Mouse (Mus musculus) lung, embryonic 15.5 days (tissue): ENCODE measurements around the gene Tex101. TPM values are rescaled to one million over a fixed set of nuclear protein-coding genes. Genes with fewer than 3 reads are reported as not detected.
"Not testable (repeated sequence)": the region's sequence is repeated elsewhere in the genome, so short reads cannot be mapped to it uniquely, and the experiment has no call there.

Experiments used
- ATAC-seq: fragments of 200-750 bp; cut with Nextera tagmentation; 2 replicates; pipeline ENCODE4 v1.8.0; 2017; ENCODE audit warnings: moderate number of reproducible peaks, borderline replicate concordance; ENCODE audit not compliant: low FRiP score, low TSS enrichment; ENCODE audit errors: extremely low read depth
- H3K27ac ChIP-seq: fragments of 300-500 bp; sonication (generic); 2 replicates; pipeline ENCODE4 v1.5.1; 2015; ENCODE audit warnings: moderate library complexity, mild to moderate bottlenecking, inconsistent platforms
- H3K27me3 ChIP-seq: fragments of 300-500 bp; sonication (generic); 2 replicates; pipeline ENCODE4 v1.6.1; 2015; ENCODE audit warnings: inconsistent platforms
- H3K36me3 ChIP-seq: fragments of 300-500 bp; sonication (generic); 2 replicates; pipeline ENCODE4 v1.6.1; 2015; ENCODE audit warnings: inconsistent platforms
- H3K4me1 ChIP-seq: fragments of 300-500 bp; sonication (generic); 2 replicates; pipeline ENCODE4 v1.6.1; 2015; ENCODE audit warnings: inconsistent platforms
- H3K4me2 ChIP-seq: fragments of 300-500 bp; sonication (generic); 2 replicates; pipeline ENCODE4 v1.6.1; 2015; ENCODE audit warnings: inconsistent platforms, mild to moderate bottlenecking, moderate library complexity
- H3K4me3 ChIP-seq: fragments of 300-500 bp; sonication (generic); 2 replicates; pipeline ENCODE4 v1.5.1; 2015; ENCODE audit warnings: mild to moderate bottlenecking, inconsistent platforms
- H3K9ac ChIP-seq: fragments of 300-500 bp; sonication (generic); 2 replicates; pipeline ENCODE4 v1.6.1; 2015; ENCODE audit warnings: inconsistent platforms
- H3K9me3 ChIP-seq: fragments of 300-500 bp; sonication (generic); 2 replicates; pipeline ENCODE4 v1.6.1; 2016; ENCODE audit warnings: inconsistent platforms
- WGBS: fragments of 180-500 bp; shearing (Covaris S2); methylation state at CpG from one replicate; pipeline ENCODE4 v1.1.7; 2015; 5-methylcytosine and 5-hydroxymethylcytosine counted together
- polyA plus RNA-seq: library from polyadenylated mRNA; unstranded; fragments of >200 nt; fragmentation: Nextera tagmentation; extraction: Ambion mirVana; gene quantifications from 2 replicates; pipeline ENCODE4 v1.2.1, GENCODE M21; 2015

Gene Tex101
- not detected in 2 replicates for polyA plus RNA-seq

GRCm38 (mm10) chr7:24676575-24676974 lies at the start of gene Tex101:
Gene Tex101, minus strand, starts transcription at chr7:24676675.
- Histone ChIP-seq H3K36me3 (no peaks in the 10 kb centered on the region), H3K4me2 (no peak within 1 kb of the TSS), H3K9me3 (no peaks in the 10 kb centered on the region), H3K9ac (no peak within 1 kb of the TSS), H3K4me3 (no peak within 1 kb of the TSS), H3K4me1 (0 out of 2 replicates have a peak, but pooled peaks cover 4% of the 10 kb centered on the region), H3K27me3 (no peaks in the 10 kb centered on the region), H3K27ac (no peak within 1 kb of the TSS)
- ATAC-seq, result no peak
- 82% methylated on average over 9 of the region's 9 CpGs for WGBS

GRCm38 (mm10) chr7:24715039-24715438 lies 38.6 kb upstream of the Tex101 start:
- 48% methylated on average over 6 of the region's 6 CpGs for WGBS
- Histone ChIP-seq H3K4me3 (no peak overlapping the region), H3K36me3 (no peaks in the 10 kb centered on the region), H3K4me1 (no peaks in the 10 kb centered on the region), H3K27me3 (no peaks in the 10 kb centered on the region), H3K4me2 (no peak overlapping the region), H3K9me3 (no peaks in the 10 kb centered on the region), H3K9ac (no peak overlapping the region), H3K27ac (no peak overlapping the region)
- ATAC-seq, result no peak

DNA sequence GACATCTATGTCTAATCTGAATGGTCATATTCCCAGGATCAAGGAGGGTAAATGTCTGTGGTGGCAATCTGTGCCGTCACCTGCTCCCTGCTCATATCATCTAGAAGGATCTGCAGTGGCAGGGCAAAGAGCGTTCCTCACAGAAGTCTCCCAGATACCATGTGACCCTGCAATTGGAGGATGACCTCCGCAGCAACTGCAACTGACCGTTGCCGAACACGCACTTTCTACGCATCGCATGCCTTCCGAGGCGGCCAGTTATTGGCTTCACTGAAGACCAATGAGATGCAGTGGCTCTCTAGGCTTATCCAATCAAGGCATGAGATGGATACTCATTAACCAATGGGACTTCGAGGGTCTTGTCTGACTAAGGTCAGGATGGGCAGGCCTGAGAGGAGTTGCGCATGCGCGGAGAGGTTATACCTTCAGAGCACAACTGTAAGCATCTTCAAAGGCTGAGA lies 32.4 kb upstream of the Tex101 start, which contains the start of gene BC049730:
Gene BC049730, plus strand, starts transcription at position 411 of the 461 bp plus-strand sequence.
- WGBS, result 90% methylated on average over 14 of the region's 14 CpGs
- Histone ChIP-seq H3K27ac (no peak within 1 kb of the TSS), H3K36me3 (no peaks in the 10 kb centered on the region), H3K4me2 (no peak within 1 kb of the TSS), H3K27me3 (no peaks in the 10 kb centered on the region), H3K4me3 (no peak within 1 kb of the TSS), H3K9me3 (no peaks in the 10 kb centered on the region), H3K9ac (no peak within 1 kb of the TSS), H3K4me1 (no peaks in the 10 kb centered on the region)
- ATAC-seq, result no peak

- H3K27me3 ChIP-seq, H3K4me1 ChIP-seq, ATAC-seq, H3K9ac ChIP-seq, H3K36me3 ChIP-seq, H3K4me3 ChIP-seq, H3K27ac ChIP-seq, H3K9me3 ChIP-seq, H3K4me2 ChIP-seq: not testable (repeated sequence)
- 72% methylated on average over 9 of the region's 9 CpGs for WGBS
Measured at GRCm38 (mm10) chr7:24702841-24703240, 26.4 kb upstream of the Tex101 start.

GRCm38 (mm10) chr7:24697891-24698290 lies 21.4 kb upstream of the Tex101 start:
- not testable (repeated sequence) for H3K4me2 ChIP-seq, H3K4me1 ChIP-seq, H3K4me3 ChIP-seq, H3K9me3 ChIP-seq, H3K27me3 ChIP-seq, H3K9ac ChIP-seq, H3K27ac ChIP-seq, H3K36me3 ChIP-seq, ATAC-seq
- 87% methylated on average over 4 of the region's 4 CpGs for WGBS

GRCm38 (mm10) chr7:24692693-24693092 lies 16.2 kb upstream of the Tex101 start:
- 78% methylated on average over 3 of the region's 3 CpGs for WGBS
- not testable (repeated sequence) for H3K27ac ChIP-seq, H3K9ac ChIP-seq, ATAC-seq, H3K27me3 ChIP-seq, H3K9me3 ChIP-seq, H3K4me3 ChIP-seq, H3K36me3 ChIP-seq, H3K4me2 ChIP-seq, H3K4me1 ChIP-seq

GRCm38 (mm10) chr7:24687519-24687918 lies 11.0 kb upstream of the Tex101 start:
- not testable (repeated sequence) for H3K9me3 ChIP-seq, H3K4me1 ChIP-seq, H3K4me2 ChIP-seq, H3K9ac ChIP-seq, H3K4me3 ChIP-seq, H3K36me3 ChIP-seq, H3K27ac ChIP-seq, ATAC-seq, H3K27me3 ChIP-seq
- WGBS, result 89% methylated on average over 10 of the region's 10 CpGs

DNA sequence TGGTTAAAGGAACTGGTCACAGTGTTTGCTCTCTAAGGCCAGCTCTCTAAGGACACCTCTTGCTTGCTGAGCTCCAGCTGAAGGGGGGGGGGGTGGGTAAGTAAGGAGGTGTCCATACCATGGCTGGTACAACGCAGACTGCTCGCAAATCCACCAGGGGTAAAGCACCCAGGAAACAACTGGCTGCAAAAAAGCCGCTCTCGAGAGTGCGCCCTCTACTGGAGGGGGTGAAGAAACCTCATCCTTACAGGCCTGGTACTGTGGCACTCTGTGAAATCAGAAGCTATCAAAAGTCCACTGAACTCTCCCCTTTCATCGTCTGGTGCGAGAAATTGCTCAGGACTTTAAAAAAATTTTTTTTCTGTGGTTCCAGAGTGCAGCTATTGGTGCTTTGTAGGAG lies 7.6 kb upstream of the Tex101 start:
- H3K27me3 ChIP-seq, H3K36me3 ChIP-seq, ATAC-seq, H3K9ac ChIP-seq, H3K4me1 ChIP-seq, H3K4me3 ChIP-seq, H3K27ac ChIP-seq, H3K4me2 ChIP-seq, H3K9me3 ChIP-seq: not testable (repeated sequence)
- 74% methylated on average over 7 of the region's 7 CpGs for WGBS

- Histone ChIP-seq H3K4me1 (0 out of 2 replicates have a peak, but pooled peaks cover 4% of the 10 kb centered on the region), H3K4me3 (no peak overlapping the region), H3K27ac (no peak overlapping the region), H3K9me3 (no peaks in the 10 kb centered on the region), H3K27me3 (no peaks in the 10 kb centered on the region), H3K36me3 (no peaks in the 10 kb centered on the region), H3K4me2 (no peak overlapping the region), H3K9ac (no peak overlapping the region)
- ATAC-seq, result no peak
- WGBS, result 90% methylated on average over 23 of the region's 23 CpGs
Measured at GRCm38 (mm10) chr7:24671944-24672439, 4.5 kb downstream of the Tex101 start.

DNA sequence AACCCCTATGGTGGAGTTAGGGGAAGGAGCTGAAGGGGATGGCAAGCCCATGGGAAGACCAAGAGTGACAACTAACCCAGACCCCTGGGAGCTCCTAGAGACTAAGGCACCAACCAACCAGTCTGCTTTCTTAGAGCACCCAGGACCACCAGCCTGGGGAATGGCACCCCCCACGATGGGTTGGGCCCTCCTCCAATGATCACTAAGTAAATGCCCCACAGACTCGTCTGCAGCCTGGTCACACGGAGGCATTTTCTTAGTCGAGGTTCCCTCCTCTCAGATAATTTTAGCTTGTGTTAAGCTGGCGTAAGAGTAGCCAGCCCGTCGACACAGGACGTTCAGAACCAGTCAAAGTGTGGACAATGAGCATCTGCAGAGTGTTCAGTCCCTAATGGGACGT lies 11.5 kb downstream of the Tex101 start:
- no peak overlapping the region for H3K4me3 ChIP-seq
- no peak overlapping the region for H3K4me2 ChIP-seq
- no peaks in the 10 kb centered on the region for H3K4me1 ChIP-seq
- no peak overlapping the region for H3K27ac ChIP-seq
- H3K9me3 ChIP-seq, result no peaks in the 10 kb centered on the region
- no peaks in the 10 kb centered on the region for H3K36me3 ChIP-seq
- 74% methylated on average over 9 of the region's 9 CpGs for WGBS
- no peaks in the 10 kb centered on the region for H3K27me3 ChIP-seq
- no peak for ATAC-seq
- H3K9ac ChIP-seq, result no peak overlapping the region

DNA sequence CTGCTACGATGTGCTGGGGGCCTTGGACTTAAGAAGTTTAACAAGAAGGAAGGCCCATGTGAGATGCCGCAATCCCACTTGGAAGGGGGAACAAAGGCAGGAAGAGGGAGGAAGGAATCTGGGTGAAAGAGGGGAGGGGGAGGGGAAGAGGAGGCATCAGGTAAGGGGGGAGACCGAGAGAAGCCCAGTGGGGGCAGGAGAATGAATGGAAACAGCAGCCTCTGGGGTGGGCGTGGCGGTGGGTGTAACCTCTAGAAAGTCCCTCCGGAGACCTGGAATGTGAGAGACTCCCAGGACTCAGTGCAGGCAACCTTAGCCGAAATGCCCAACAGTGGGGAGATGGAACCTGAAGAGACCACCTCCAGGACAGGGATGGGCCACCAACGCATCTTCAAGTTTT lies 12.2 kb downstream of the Tex101 start:
- ATAC-seq, result no peak
- Histone ChIP-seq H3K4me2 (no peak overlapping the region), H3K9me3 (no peaks in the 10 kb centered on the region), H3K27ac (no peak overlapping the region), H3K4me1 (no peaks in the 10 kb centered on the region), H3K36me3 (no peaks in the 10 kb centered on the region), H3K9ac (no peak overlapping the region), H3K4me3 (no peak overlapping the region), H3K27me3 (no peaks in the 10 kb centered on the region)
- WGBS, result 34% methylated on average over 8 of the region's 8 CpGs

- Histone ChIP-seq H3K9me3 (no peaks in the 10 kb centered on the region), H3K4me1 (no peaks in the 10 kb centered on the region), H3K9ac (no peak overlapping the region), H3K36me3 (no peaks in the 10 kb centered on the region), H3K27me3 (no peaks in the 10 kb centered on the region), H3K27ac (no peak overlapping the region), H3K4me3 (no peak overlapping the region), H3K4me2 (no peak overlapping the region)
- ATAC-seq, result peak; percentile 35; the same call in 1 of the 2 replicates
- WGBS, result 13% methylated on average over 8 of the region's 8 CpGs
Measured at GRCm38 (mm10) chr7:24662575-24662974, 13.9 kb downstream of the Tex101 start.
